Mouse (Mus musculus) CH12.LX (cell line): ENCODE measurements around the gene Lhx4. TPM values are rescaled to one million over a fixed set of nuclear protein-coding genes. Genes with fewer than 3 reads are reported as not detected.

ENCODE experiments used
- DNase-seq: peaks from one replicate; pipeline ENCODE4 v3.0.0-alpha.2; 2013; ENCODE audit errors: extremely low read depth
- H3K27ac ChIP-seq: 2 replicates; pipeline ENCODE4 v1.5.1; 2012; ENCODE audit warnings: low read depth, mild to moderate bottlenecking, control low read depth, moderate library complexity; ENCODE audit not compliant: insufficient read depth
- H3K27me3 ChIP-seq: replicated peaks from 2 replicates; pipeline ENCODE3; 2012; ENCODE audit warnings: inconsistent platforms
- H3K36me3 ChIP-seq, 2 experiments: replicated peaks in 1 of 2; 2 replicates each; pipeline versions ENCODE3 to v1.6.1; 2012; ENCODE audit warnings: inconsistent platforms in 1 of 2, low read length in 1 of 2, mild to moderate bottlenecking in 1 of 2, mixed read lengths in 1 of 2, moderate library complexity in 1 of 2; ENCODE audit not compliant: control insufficient read depth in 1 of 2, insufficient read depth in 1 of 2
- H3K4me1 ChIP-seq, 2 experiments: 2 replicates each; pipeline ENCODE4 v1.6.1; 2012; ENCODE audit warnings: inconsistent platforms in 1 of 2, moderate library complexity in 1 of 2; ENCODE audit not compliant: insufficient read depth in 2 of 2, control insufficient read depth in 1 of 2
- H3K4me2 ChIP-seq: 2 replicates; pipeline ENCODE4 v1.6.1; 2012; ENCODE audit warnings: low read depth, mild to moderate bottlenecking, control low read depth; ENCODE audit not compliant: poor library complexity, insufficient read depth, severe bottlenecking
- H3K4me3 ChIP-seq, 3 experiments: fragments of 150-350 bp in 1 of 3; sonication (generic) in 1 of 3; replicated peaks in 1 of 3; 2 replicates each; pipeline versions ENCODE3 to v1.5.1; 2011 to 2012; ENCODE audit warnings: low read depth in 2 of 3, low read length in 2 of 3, mild to moderate bottlenecking in 2 of 3, moderate library complexity in 2 of 3, control low read depth in 1 of 3, improper control_type of control experiment in 1 of 3, inconsistent platforms in 1 of 3, mixed read lengths in 1 of 3; ENCODE audit not compliant: poor library complexity in 1 of 3
- H3K79me2 ChIP-seq: replicated peaks from 2 replicates; pipeline ENCODE4 v1.6.1; 2012; ENCODE audit warnings: mild to moderate bottlenecking, moderate library complexity; ENCODE audit not compliant: control insufficient read depth, poor library complexity, insufficient read depth, severe bottlenecking; ENCODE audit errors: extremely low read depth
- H3K9ac ChIP-seq: 2 replicates; pipeline ENCODE4 v1.6.1; 2012; ENCODE audit warnings: low read depth, mild to moderate bottlenecking, control low read depth, moderate library complexity; ENCODE audit not compliant: insufficient read depth
- H3K9me3 ChIP-seq: replicated peaks from 2 replicates; pipeline ENCODE3; 2012; ENCODE audit warnings: low read length, inconsistent platforms, mixed read lengths
- CHD2 ChIP-seq: IDR thresholded peaks from 2 replicates; pipeline ENCODE4 v1.6.1; 2011; ENCODE audit warnings: low read length, improper control_type of control experiment
- E2F4 ChIP-seq: IDR thresholded peaks from 2 replicates; pipeline ENCODE4 v1.6.1; 2011; ENCODE audit warnings: low read depth, low read length, improper control_type of control experiment; ENCODE audit not compliant: insufficient replicate concordance
- ELF1 ChIP-seq: IDR thresholded peaks from 2 replicates; pipeline ENCODE4 v1.6.1; 2014; ENCODE audit warnings: low read depth, mild to moderate bottlenecking, inconsistent platforms, low read length, improper control_type of control experiment
- ETS1 ChIP-seq: conservative IDR thresholded peaks from 2 replicates; pipeline ENCODE4 v1.6.1; 2012; ENCODE audit warnings: low read depth, mild to moderate bottlenecking, inconsistent platforms, low read length, improper control_type of control experiment, moderate library complexity
- IRF4 ChIP-seq: IDR thresholded peaks from 2 replicates; pipeline ENCODE4 v1.6.1; 2014; ENCODE audit warnings: low read depth, mild to moderate bottlenecking, inconsistent platforms, low read length, improper control_type of control experiment
- MAFK ChIP-seq: IDR thresholded peaks from 2 replicates; pipeline ENCODE4 v1.6.1; 2011; ENCODE audit warnings: low read length, improper control_type of control experiment; ENCODE audit not compliant: insufficient replicate concordance
- MYC ChIP-seq: IDR thresholded peaks from 2 replicates; pipeline ENCODE4 v1.6.1; 2011; ENCODE audit warnings: low read depth, mild to moderate bottlenecking, improper control_type of control experiment, low read length
- NELFE ChIP-seq: IDR thresholded peaks from 2 replicates; pipeline ENCODE4 v1.6.1; 2011; ENCODE audit warnings: low read depth, low read length, improper control_type of control experiment
- NRF1 ChIP-seq: IDR thresholded peaks from 2 replicates; pipeline ENCODE4 v1.6.1; 2014; ENCODE audit warnings: low read depth, mild to moderate bottlenecking, inconsistent platforms, low read length, improper control_type of control experiment, moderate library complexity
- RAD21 ChIP-seq: IDR thresholded peaks from 2 replicates; pipeline ENCODE4 v1.6.1; 2011; ENCODE audit warnings: low read depth, mild to moderate bottlenecking, low read length, improper control_type of control experiment, moderate library complexity
- RCOR1 ChIP-seq: conservative IDR thresholded peaks from 2 replicates; pipeline ENCODE4 v1.6.1; 2012; ENCODE audit warnings: low read depth, mild to moderate bottlenecking, inconsistent platforms, low read length, improper control_type of control experiment
- SMC3 ChIP-seq: IDR thresholded peaks from 2 replicates; pipeline ENCODE4 v1.6.1; 2011; ENCODE audit warnings: low read depth, low read length, improper control_type of control experiment
- TBP ChIP-seq: conservative IDR thresholded peaks from 2 replicates; pipeline ENCODE4 v1.6.1; 2011; ENCODE audit warnings: low read depth, low read length, improper control_type of control experiment
- TCF12 ChIP-seq: IDR thresholded peaks from 2 replicates; pipeline ENCODE4 v1.6.1; 2014; ENCODE audit warnings: low read depth, mild to moderate bottlenecking, inconsistent platforms, low read length, improper control_type of control experiment
- USF1 ChIP-seq: IDR thresholded peaks from 2 replicates; pipeline ENCODE4 v1.6.1; 2014; ENCODE audit warnings: low read depth, mild to moderate bottlenecking, inconsistent platforms, low read length, improper control_type of control experiment
- USF2 ChIP-seq: conservative IDR thresholded peaks from 2 replicates; pipeline ENCODE4 v1.6.1; 2011; ENCODE audit warnings: low read depth, low read length, improper control_type of control experiment
- ZC3H11A ChIP-seq: IDR thresholded peaks from 2 replicates; pipeline ENCODE4 v1.6.1; 2012; ENCODE audit warnings: low read depth, mild to moderate bottlenecking, inconsistent platforms, low read length, improper control_type of control experiment
- ZKSCAN1 ChIP-seq: IDR thresholded peaks from 2 replicates; pipeline ENCODE4 v1.6.1; 2012; ENCODE audit warnings: low read depth, inconsistent platforms, low read length, improper control_type of control experiment, borderline replicate concordance
- ZMIZ1 ChIP-seq: IDR thresholded peaks from 2 replicates; pipeline ENCODE4 v1.6.1; 2012; ENCODE audit warnings: low read depth, mild to moderate bottlenecking, inconsistent platforms, low read length, improper control_type of control experiment
- dilution Hi-C: fragments of 300-500 bp; cut with MboI; formaldehyde crosslinking; loops from 2 replicates; pipeline ENCODE4 v1.14.3; 2020; ENCODE audit warnings: low sequenced_read_pairs; ENCODE audit not compliant: extremely low pct_unique_long_range_greater_than_20kb, extremely low pct_ligation_motif_present
- in situ Hi-C: fragments of 300-500 bp; cut with MboI; formaldehyde crosslinking; loops from 3 replicates; pipeline ENCODE4 v1.14.3; 2019; ENCODE audit warnings: low sequenced_read_pairs, low pct_ligation_motif_present, low pct_unique_long_range_greater_than_20kb, mixed read lengths
- polyA plus RNA-seq: library from polyadenylated mRNA; unstranded; fragments of >175 nt; gene quantifications from 2 replicates; pipeline ENCODE4 v1.2.1, GENCODE M21; 2012; ENCODE audit warnings: low read depth; ENCODE audit not compliant: insufficient read length
- total RNA-seq, 2 experiments: library from RNA; depleted of rRNA; stranded (reverse); fragments of 300-350 nt in 1 of 2; fragments of >200 nt in 1 of 2; gene quantifications; 2 replicates each; pipeline ENCODE4 v1.2.3; 2012 to 2014

Gene Lhx4
- total and polyA plus RNA-seq, 3 experiments = not detected

DNA sequence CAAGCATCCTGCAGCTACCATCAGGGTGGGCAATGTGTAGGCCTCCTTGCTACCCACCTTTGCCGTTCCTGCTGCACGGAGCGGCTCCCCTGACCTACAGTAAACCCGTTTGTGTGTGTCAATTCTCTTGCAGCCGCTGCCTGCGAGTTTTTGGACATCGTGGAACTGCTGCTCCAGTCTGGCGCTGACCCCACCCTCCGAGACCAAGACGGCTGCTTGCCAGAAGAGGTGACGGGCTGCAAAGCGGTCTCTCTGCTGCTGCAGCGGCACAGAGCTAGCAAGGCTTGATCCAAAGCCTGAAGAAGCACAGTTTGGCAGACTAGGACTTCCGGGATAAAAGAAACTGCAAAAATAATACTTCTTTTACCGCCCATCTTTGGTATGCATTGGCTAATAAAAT, 64.7 kb downstream of the Lhx4 start:
- no peaks in the 10 kb centered on the region for H3K27me3 ChIP-seq
- no peaks in the 10 kb centered on the region for H3K79me2 ChIP-seq
- dilution Hi-C loops = no loop called here
- H3K4me2 ChIP-seq = no peak overlapping the region
- no peaks in the 10 kb centered on the region for H3K9me3 ChIP-seq
- H3K9ac ChIP-seq = no peak overlapping the region
- peaks cover 0 to 21% of the 10 kb centered on the region in 2 experiments for H3K36me3 ChIP-seq
- in situ Hi-C loops = no loop called here
- no peak overlapping the region for H3K4me3 ChIP-seq
- TF ChIP-seq E2F4 = no peak
- TF ChIP-seq SMC3 = no peak
- no peak for TF ChIP-seq CHD2
- TF ChIP-seq ZMIZ1 = no peak
- no peak for TF ChIP-seq RAD21
- TF ChIP-seq TBP = no peak
- no peak for TF ChIP-seq RCOR1
- H3K4me1 ChIP-seq = no peaks in the 10 kb centered on the region
- no peak overlapping the region for H3K27ac ChIP-seq
- DNase-seq = no peak

DNA sequence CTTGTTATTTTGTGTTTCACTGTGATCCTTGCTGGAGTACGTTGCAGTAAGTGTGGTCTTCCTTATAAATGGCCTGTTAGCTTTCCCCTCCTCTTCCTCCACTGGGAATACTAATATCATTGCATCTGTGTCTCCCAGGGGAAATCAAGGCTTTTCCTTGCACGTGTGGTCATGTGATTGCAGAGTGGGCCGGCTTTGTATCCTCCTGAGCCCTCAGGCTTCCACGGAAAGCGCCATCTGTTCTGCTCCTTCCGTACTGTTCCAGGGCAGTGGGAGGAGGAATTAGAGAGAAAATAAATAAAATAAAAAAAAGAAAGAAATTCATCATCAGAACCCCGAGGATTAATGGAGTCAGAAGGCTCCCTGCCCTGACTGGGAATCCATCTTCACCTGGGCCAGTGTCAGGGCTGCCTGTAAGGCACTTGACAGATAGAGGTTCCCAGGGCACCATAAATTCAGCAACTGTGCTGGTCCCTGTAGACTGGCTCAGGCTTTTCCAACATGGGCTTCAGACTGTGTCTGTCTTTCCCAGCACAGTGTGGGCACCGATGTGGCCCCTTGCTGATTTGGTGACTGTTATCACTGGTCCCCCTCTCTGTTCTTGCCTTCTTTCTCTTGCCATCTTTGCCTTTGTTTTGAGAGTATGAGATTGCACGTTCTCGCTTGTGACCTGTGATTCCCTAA, 70.2 kb downstream of the Lhx4 start:
- DNase-seq = no peak
- H3K36me3 ChIP-seq = peaks cover 0 to 19% of the 10 kb centered on the region in 2 experiments
- no peaks in the 10 kb centered on the region for H3K27me3 ChIP-seq
- H3K9me3 ChIP-seq = no peaks in the 10 kb centered on the region
- dilution Hi-C loops = no loop called here
- TF ChIP-seq TCF12 = no peak
- TF ChIP-seq NRF1 = no peak
- TF ChIP-seq USF2 = no peak
- no peak for TF ChIP-seq SMC3
- no peak for TF ChIP-seq IRF4
- no peak for TF ChIP-seq USF1
- no peak for TF ChIP-seq ELF1
- TF ChIP-seq CHD2 = no peak
- TF ChIP-seq ETS1 = no peak
- TF ChIP-seq MAFK = no peak
- no peak for TF ChIP-seq NELFE
- no peak for TF ChIP-seq ZKSCAN1
- no peak for TF ChIP-seq MYC
- TF ChIP-seq ZC3H11A = no peak
- no peak overlapping the region for H3K4me2 ChIP-seq
- H3K4me1 ChIP-seq = peaks cover 0 to 4% of the 10 kb centered on the region in 2 experiments; a peak in 1 of 4 replicates
- H3K79me2 ChIP-seq = no peaks in the 10 kb centered on the region
- no peak overlapping the region for H3K4me3 ChIP-seq
- H3K9ac ChIP-seq = no peak overlapping the region
- in situ Hi-C loops = no loop called here
- H3K27ac ChIP-seq = no peak overlapping the region
